Mouse (Mus musculus) testis, adult 2 months (tissue): ENCODE results near the gene Usp46.

Experiments
- CTCF ChIP-seq: fragments of 200-500 bp; IDR thresholded peaks from 2 replicates; pipeline ENCODE4 v1.5.1; 2012; ENCODE audit warnings: low read depth, mild to moderate bottlenecking, inconsistent platforms, low read length, moderate library complexity; ENCODE audit not compliant: control insufficient read depth, insufficient read depth, insufficient replicate concordance
- POLR2A ChIP-seq: fragments of 200-500 bp; IDR thresholded peaks from 2 replicates; pipeline ENCODE4 v1.6.1; 2012; ENCODE audit warnings: low read depth, mild to moderate bottlenecking, inconsistent platforms, low read length, moderate library complexity; ENCODE audit not compliant: control insufficient read depth

DNA sequence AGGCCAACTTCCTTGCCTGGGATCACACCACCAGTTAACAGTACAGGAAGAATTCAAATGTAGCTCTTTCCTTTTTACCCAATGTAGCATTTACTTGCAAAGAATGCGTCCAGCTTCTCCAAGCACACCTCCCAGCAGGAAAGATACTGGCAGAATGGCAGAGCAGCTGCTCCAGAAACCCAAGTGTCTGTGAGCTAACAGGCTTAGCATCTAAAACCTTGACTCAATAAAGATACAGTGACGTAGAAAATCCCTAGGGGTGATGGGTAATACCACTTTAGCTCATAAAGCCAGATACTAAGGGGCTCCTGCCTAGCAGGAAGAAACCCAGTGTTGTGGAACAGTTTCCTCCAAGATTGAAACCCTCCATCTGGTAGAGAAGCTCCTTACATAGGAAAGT is 32.8 kb downstream of the Usp46 start:
- TF ChIP-seq CTCF (no peak), POLR2A (no peak; the same call in 1 of the 2 replicates)
